Mouse (Mus musculus) ES-Bruce4 (cell line): ENCODE data around the gene Myadm. TPM values are rescaled to one million over a fixed set of nuclear protein-coding genes. Genes with fewer than 3 reads are reported as not detected.

ENCODE experiments used
- H3K27ac ChIP-seq: 2 replicates; pipeline ENCODE4 v1.5.1; 2012; ENCODE audit warnings: low read length, inconsistent platforms; ENCODE audit not compliant: insufficient read depth
- H3K27me3 ChIP-seq: 2 replicates; pipeline ENCODE4 v1.6.1; 2012; ENCODE audit warnings: mild to moderate bottlenecking, low read length, inconsistent platforms; ENCODE audit not compliant: control insufficient read depth, poor library complexity, insufficient read depth, severe bottlenecking
- H3K36me3 ChIP-seq: 2 replicates; pipeline ENCODE4 v1.6.1; 2012; ENCODE audit warnings: inconsistent platforms, mild to moderate bottlenecking, low read length, moderate library complexity; ENCODE audit not compliant: control insufficient read depth, poor library complexity, insufficient read depth, severe bottlenecking
- H3K4me1 ChIP-seq: one replicate; pipeline ENCODE4 v1.8.1; 2011; ENCODE audit warnings: low read length; ENCODE audit not compliant: control insufficient read depth, insufficient read depth
- H3K4me3 ChIP-seq: 2 replicates; pipeline ENCODE4 v1.5.1; 2011; ENCODE audit warnings: low read depth, mild to moderate bottlenecking, low read length
- H3K9ac ChIP-seq: 2 replicates; pipeline ENCODE4 v1.6.1; 2012; ENCODE audit warnings: low read depth, mild to moderate bottlenecking, inconsistent platforms; ENCODE audit not compliant: poor library complexity, severe bottlenecking
- H3K9me3 ChIP-seq: replicated peaks from 2 replicates; pipeline ENCODE4 v1.6.1; 2012; ENCODE audit warnings: mild to moderate bottlenecking, low read length, inconsistent platforms; ENCODE audit not compliant: control insufficient read depth, poor library complexity, insufficient read depth, severe bottlenecking
- CTCF ChIP-seq: IDR thresholded peaks from one replicate; pipeline ENCODE4 v1.8.1; 2011; ENCODE audit warnings: low read depth, low read length
- EP300 ChIP-seq: IDR thresholded peaks from 2 replicates; pipeline ENCODE4 v1.6.1; 2011; ENCODE audit warnings: low read depth, low read length; ENCODE audit not compliant: insufficient read depth
- POLR2A ChIP-seq: IDR thresholded peaks from one replicate; pipeline ENCODE4 v1.8.1; 2011; ENCODE audit warnings: low read length; ENCODE audit not compliant: insufficient read depth
- polyA plus RNA-seq: library from polyadenylated mRNA; stranded (reverse); fragments of >200 nt; gene quantifications from 2 replicates; pipeline ENCODE4 v1.2.4, GENCODE M21; 2011; ENCODE audit warnings: low read depth; ENCODE audit not compliant: missing spikeins, insufficient read depth, insufficient read length

Gene Myadm
- polyA plus RNA-seq, 1 experiment = 214 TPM

DNA sequence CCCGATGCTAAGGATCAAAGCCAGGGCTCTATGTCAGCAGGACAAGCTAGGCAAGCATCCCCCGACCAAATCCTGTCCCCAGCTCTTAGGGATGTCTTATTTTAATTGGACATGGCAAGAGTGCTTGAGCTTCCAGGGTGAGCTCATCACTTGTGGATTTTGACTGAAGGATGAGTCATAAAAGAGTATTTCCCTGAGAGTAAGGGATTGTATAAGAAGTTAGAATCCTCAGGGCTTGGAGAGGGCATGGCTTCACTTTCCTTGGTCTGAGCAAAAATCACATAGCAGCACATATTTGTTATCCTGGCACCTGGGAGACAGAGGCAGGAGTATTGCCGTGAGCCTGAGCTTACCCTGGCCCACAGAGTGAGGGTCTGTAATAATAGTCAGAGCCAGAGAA lies 32.0 kb downstream of the Myadm start:
- H3K9me3 ChIP-seq = no peaks in the 10 kb centered on the region
- no peaks in the 10 kb centered on the region for H3K4me1 ChIP-seq
- H3K4me3 ChIP-seq = no peak overlapping the region
- no peaks in the 10 kb centered on the region; the same call in 1 of the 2 replicates for H3K36me3 ChIP-seq
- H3K27me3 ChIP-seq = no peaks in the 10 kb centered on the region
- H3K9ac ChIP-seq = no peak overlapping the region
- TF ChIP-seq POLR2A = no peak
- no peak for TF ChIP-seq EP300
- no peak for TF ChIP-seq CTCF
- no peak overlapping the region for H3K27ac ChIP-seq

DNA sequence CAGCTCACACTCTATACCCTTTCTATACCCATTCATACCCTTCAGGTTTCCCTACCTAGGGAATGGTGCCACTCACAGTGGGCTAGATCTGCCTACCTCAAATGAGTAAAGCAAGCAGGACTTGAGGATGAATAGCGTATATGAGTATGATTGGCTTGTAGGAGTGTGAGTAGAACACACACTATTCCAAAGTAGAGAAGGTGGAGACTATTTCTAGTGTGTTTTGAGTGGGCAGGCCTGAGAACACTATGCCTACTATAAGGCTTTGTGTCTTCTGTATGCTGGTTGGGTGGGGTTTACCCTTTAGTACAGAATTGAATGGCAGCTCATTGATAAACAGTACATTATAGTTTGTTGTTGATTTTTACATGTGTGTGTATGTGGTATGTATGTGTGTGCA lies 34.9 kb downstream of the Myadm start:
- Histone ChIP-seq H3K4me3 (no peak overlapping the region), H3K36me3 (no peaks in the 10 kb centered on the region; the same call in 1 of the 2 replicates), H3K27me3 (no peaks in the 10 kb centered on the region), H3K27ac (no peak overlapping the region), H3K9me3 (no peaks in the 10 kb centered on the region), H3K9ac (no peak overlapping the region), H3K4me1 (no peaks in the 10 kb centered on the region)
- TF ChIP-seq POLR2A = no peak
- no peak for TF ChIP-seq CTCF
- TF ChIP-seq EP300 = no peak

DNA sequence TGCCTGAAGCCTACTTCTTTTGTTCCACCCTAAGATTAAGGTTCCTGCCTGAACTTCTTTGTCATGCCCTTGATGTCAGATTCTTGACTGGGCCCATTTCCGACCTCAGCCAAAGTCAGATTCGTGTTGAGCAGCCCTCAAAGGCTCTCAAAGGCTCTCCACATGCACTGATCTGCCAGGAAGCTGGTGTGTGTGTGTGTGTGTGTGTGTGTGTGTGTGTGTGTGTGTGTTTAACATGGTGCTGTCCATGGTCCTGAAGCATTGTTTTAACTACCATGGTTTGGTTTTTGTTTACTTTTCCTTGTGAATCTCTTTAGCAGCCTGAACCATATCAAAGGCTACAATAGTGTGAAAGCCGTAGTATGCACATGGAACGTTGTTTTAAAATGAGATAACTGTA lies 39.1 kb downstream of the Myadm start:
- no peak overlapping the region for H3K9ac ChIP-seq
- no peaks in the 10 kb centered on the region for H3K27me3 ChIP-seq
- H3K36me3 ChIP-seq = no peaks in the 10 kb centered on the region; the same call in 1 of the 2 replicates
- no peaks in the 10 kb centered on the region for H3K4me1 ChIP-seq
- no peak overlapping the region for H3K4me3 ChIP-seq
- TF ChIP-seq CTCF = no peak
- TF ChIP-seq EP300 = no peak
- no peak for TF ChIP-seq POLR2A
- no peak overlapping the region for H3K27ac ChIP-seq
- no peaks in the 10 kb centered on the region for H3K9me3 ChIP-seq

DNA sequence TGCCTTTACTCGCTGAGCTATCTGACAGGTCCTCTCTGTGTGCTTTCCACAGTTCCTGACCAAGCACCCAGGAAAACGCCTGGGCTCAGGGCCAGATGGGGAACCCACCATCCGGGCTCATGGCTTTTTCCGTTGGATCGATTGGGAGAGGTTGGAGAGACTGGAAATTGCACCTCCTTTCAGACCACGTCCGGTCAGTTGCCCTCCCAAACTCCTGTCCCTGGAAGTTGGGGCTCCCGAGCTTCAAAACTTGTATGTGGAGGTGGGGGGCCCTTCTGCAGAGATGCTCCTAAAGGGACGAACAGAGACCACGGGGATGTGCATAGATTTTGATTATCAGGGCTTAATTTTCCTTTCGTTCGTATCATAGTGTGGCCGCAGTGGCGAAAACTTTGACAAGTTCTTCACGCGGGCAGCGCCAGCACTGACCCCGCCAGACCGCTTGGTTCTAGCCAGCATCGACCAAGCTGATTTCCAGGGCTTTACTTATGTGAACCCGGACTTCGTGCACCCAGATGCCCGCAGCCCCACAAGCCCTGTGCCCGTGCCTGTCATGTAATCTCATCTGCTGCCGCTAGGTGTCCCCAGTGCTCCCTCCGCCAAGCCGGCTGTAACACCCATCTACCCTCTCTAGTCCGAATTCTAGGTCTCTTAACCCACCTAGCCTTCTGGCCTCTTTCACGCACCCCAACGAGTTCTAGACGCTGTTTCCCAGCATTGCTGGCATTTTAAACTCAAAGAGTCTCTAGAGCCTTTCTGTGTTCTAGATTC lies 41.1 kb downstream of the Myadm start:
- Histone ChIP-seq H3K27me3 (no peaks in the 10 kb centered on the region), H3K36me3 (no peaks in the 10 kb centered on the region; the same call in 1 of the 2 replicates), H3K9me3 (no peaks in the 10 kb centered on the region), H3K4me1 (no peaks in the 10 kb centered on the region), H3K4me3 (peak overlapping the region; percentile 30), H3K9ac (no peak overlapping the region), H3K27ac (no peak overlapping the region)
- TF ChIP-seq POLR2A (no peak), CTCF (peak; percentile 97)

DNA sequence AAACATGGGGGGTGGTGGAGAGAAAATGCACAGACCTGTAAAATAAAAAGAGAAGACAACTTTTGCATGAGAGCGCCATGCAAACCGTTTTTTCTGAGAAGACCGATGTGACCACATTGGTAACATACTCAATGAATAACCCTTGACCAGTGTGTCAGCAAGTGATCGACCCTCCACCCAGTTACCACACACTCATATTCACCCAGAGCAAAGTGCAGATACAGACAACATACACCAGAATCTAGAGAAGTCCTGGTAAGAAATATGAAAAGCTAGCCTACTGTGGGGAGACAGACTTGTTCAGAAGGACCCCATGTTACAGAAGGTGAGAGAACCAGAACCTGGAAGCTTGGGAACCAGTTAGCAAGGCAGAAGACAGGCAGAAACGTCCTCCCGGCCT lies 42.3 kb downstream of the Myadm start:
- Histone ChIP-seq H3K36me3 (no peaks in the 10 kb centered on the region), H3K9me3 (no peaks in the 10 kb centered on the region), H3K4me1 (no peaks in the 10 kb centered on the region), H3K27ac (no peak overlapping the region), H3K9ac (no peak overlapping the region), H3K27me3 (no peaks in the 10 kb centered on the region), H3K4me3 (no peak overlapping the region; the same call in 1 of the 2 replicates)
- TF ChIP-seq CTCF (no peak), EP300 (no peak), POLR2A (no peak)

DNA sequence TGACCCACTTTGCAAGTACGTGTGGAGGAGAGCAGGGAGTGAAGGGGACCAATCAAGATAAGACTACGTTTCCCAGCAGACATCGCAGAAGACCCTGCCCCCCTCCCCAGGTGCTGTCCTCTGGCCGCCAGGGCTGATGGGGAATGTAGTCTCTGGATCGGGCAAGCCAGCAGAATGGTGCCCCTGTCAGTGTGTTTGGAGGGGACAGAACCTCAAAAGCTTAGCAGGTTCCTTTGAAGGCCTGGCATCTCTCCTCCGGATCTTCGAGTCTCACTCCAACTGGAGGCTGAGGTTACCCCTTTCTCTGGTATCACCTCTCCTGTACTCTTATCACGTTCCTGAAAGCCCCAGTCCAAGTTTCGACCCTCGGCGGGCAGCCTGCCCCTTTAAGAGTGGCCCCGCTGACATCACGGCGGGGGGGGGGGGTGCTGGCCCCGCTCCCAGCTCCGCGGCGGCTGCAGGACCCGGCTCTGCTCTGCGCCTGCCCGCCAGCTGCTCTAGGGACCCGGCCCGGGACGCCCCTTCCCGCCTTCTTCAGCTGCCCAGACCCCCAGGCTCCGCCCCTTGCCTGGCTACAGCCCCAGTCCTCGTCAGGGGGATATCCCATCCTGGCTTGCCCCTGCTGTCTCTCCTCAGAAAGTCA lies 42.8 kb downstream of the Myadm start:
- Histone ChIP-seq H3K4me1 (no peaks in the 10 kb centered on the region), H3K27ac (no peak overlapping the region), H3K9me3 (no peaks in the 10 kb centered on the region), H3K4me3 (peak overlapping the region; percentile 68), H3K36me3 (no peaks in the 10 kb centered on the region), H3K27me3 (no peaks in the 10 kb centered on the region), H3K9ac (peak overlapping the region; percentile 92)
- TF ChIP-seq CTCF = no peak
- no peak for TF ChIP-seq EP300
- TF ChIP-seq POLR2A = no peak
